Mouse (Mus musculus) heart, adult 18-20 months (tissue): ENCODE data around the gene Shkbp1. TPM values are rescaled to one million over a fixed set of nuclear protein-coding genes. Genes with fewer than 3 reads are reported as not detected.

Source experiments
- DNase-seq, 2 experiments: peaks; one replicate each; pipeline ENCODE4 v3.0.0; 2021 to 2022; ENCODE audit warnings: mixed read lengths in 1 of 2
- total RNA-seq, 2 experiments: library from RNA; stranded (reverse); gene quantifications; 2 replicates each; pipeline ENCODE4 v1.2.3; 2021

Shkbp1 gene
- total RNA-seq, 2 experiments from 2014 or later = 5.6 to 6.3 TPM

DNA sequence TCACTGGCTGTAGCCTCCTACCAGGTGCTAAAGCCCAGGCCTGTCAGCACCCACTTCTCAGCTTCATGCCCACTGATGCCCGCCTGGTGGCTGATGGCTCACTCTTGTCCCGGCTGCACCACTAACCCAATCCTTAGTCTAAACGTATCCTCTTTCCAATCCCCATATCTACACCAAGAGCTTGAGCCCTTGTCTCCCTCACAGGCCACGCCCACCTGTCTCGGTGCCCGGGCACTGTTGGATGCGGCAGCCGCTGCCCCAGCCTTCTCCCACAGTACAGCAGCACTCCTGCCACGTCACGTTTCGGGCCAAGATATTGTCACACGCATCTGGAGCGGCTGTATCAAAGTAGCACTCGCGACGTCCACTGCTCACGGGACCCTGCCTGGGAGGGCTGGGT is 45.5 kb downstream of the Shkbp1 start:
- peak; percentile 78 to 79 for DNase-seq

- DNase-seq = no peak
Measured at GRCm38 (mm10) chr7:27309832-27310231, 46.0 kb downstream of the Shkbp1 start.

GRCm38 (mm10) chr7:27308821-27309549 is 46.8 kb downstream of the Shkbp1 start:
- DNase-seq = no peak

GRCm38 (mm10) chr7:27307551-27307950 is 48.3 kb downstream of the Shkbp1 start:
- no peak for DNase-seq

DNA sequence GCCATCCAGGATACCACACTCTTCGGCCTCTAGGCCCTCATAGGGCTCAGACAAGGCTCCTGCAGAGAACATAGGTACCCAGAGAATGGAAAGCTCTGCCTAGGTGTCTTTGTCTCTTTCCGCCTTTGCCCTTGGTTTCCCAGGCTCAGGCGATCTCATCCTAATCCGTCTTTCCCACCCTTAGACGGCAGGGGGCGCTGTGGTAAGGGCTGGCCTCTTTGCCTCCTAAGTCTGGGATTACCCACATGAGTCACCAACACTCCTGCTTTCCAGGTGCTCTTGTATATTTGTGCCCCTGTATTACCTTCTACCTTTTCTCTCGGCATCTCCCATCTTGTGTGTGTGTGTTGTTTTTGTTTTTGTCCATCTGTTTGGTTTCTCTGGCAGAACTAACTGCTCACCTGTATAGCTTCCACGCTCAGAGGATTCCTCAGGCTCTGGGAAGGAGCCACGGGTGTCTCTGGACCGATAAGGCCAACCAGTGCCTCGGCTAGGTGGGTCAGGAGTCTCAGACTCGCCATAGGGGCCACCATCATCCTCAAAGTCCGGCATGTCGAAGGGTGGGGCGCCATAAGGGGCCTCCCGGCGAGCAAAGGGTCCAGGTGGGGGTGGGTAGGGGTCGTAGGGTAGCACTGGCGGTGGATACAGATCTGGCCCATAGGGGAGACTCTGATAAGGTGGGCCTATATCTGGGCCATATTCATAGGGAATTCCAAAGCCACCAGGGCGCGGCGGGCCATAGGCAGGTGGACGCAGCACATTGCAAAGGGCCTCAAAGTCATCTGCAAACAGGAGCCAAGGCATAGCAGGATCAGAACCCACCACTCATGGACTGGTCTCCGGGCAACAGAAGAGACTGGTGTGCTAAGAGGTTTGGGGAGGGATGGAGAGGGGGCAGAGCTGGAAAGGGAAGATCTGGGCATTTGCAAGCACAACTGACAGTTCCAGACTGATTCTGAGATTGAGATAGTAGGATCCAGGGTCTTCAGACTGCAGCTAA is 49.4 kb downstream of the Shkbp1 start:
- DNase-seq = peak in 1 of 2 experiments; percentile 70

DNA sequence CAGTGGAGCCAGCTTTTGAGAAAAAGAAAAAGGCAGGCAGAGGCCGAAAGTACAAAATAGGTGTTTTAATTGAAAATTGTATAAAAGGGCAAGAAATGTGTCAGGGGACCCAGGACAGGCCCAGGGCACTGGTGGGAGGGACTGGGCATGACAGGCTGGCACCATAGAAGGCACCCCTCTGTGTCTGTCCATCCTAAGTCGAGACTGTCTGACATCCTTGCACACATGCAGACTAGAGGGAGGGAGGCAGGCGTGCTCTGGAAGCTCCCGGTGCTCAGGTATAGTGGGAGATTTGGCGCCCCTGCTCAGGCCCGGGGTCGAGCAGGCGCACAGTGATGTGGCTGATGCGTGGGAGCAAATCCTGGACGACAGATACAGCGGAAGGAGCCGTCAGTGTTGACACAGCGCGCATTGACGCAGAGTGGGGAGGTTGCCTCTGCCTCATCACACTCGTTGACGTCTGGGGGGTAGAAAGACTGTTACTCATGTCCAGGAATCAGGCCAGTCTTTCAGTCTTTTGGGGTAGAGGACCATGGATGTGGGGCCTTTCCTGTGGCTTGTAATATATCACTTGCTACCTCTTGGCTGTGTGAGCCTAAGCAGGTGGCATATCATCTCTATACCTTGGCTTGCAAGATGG is 50.6 kb downstream of the Shkbp1 start:
- DNase-seq = no peak

DNA sequence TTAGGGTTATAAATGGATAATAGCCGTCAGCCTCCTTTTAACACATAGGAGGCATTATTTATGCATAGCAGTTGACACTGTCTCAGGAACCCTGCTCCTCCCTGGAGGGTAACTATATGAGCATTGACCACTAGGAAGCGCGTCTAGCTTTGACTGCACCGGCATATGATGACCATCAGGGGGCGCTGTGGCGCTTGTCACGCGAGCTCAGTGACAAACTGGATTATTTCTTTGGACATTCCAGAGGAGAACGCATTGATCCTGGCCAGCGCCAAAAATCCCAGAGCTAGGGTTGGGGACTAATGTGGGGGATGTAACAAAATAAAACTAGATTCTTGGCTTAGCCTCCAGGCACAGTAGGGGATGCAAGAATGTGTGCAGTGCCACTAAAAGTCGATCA is 53.6 kb downstream of the Shkbp1 start:
- peak; percentile 77 to 91 for DNase-seq

DNA sequence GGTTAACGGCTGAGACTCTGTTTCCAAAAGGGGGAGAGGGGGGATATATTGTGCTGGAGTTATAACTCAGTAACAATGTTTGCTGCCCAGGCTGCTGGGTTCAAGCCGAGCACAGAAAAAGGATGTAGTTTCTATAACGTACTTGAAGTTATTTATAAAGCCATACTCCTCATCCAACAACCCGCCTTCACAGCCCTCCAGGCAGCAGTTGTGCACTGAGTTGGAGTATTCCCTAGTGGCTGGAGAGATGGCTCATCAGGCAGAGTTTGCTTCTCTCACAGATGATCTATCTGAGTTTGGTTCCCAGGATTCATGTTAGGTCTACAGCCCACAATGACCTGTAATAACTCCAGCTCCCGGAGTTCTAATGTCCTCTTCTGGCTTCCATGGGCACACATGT is 55.0 kb downstream of the Shkbp1 start:
- DNase-seq = no peak

DNA sequence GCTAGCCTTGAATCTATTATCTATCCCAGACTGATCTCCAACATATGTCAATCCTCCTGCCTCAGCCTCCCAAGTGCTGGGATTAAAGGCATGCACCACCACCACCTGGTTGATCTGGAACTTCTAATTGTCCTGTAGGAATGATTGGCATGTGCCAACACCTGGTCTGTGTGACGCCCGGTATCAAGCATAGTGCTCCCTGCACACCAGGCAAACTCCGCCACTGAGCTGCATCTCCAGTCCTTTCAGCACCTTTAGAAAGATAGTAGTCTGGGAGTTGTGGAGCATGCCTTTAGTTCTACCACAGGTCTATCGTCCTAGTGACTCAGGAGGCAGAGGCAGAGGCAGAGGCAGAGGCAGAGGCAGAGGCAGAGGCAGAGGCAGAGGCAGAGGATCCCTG is 55.5 kb downstream of the Shkbp1 start:
- no peak for DNase-seq

DNA sequence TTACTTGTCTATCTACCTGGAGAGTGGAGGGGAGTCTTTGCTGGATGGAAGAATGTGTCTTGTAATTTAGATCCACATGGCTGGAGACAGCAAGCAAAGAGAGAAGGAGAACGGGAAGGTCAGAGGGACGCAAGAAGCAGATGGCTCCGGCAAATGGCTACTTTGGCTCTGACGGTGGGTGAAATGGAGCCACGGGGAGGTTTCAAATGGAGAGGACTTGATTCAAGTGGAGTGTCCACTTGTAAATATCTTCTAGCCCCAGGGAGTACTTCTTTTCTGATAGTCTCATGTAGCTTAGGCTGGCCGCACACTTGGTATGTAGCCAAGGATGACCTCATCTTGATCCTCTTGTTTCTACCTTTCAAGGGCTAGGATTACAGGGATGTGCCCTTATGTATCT is 57.0 kb downstream of the Shkbp1 start:
- no peak for DNase-seq

GRCm38 (mm10) chr7:27298033-27298610 is 57.7 kb downstream of the Shkbp1 start:
- no peak for DNase-seq

DNA sequence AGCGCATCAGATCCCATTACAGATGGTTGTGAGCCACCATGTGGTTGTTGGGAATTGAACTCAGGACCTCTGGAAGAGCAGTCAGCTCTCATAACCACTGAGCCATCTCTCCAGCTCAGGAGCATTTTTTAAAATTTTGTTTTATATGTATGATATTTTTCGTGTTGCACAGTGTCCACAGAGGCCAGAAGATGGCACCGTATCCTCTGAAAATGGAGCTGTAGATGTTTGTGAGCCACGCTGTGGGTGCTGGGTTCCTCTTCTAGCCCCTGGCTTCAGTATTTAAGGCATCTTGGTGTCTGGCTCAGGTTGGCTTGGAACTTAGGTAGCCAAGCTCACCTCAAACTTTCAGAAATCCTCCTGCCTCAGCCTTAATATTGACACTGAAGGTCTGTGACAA is 59.3 kb downstream of the Shkbp1 start:
- DNase-seq = no peak

GRCm38 (mm10) chr7:27295956-27296355 is 59.9 kb downstream of the Shkbp1 start:
- DNase-seq = peak in 1 of 2 experiments; percentile 23

Other genes starting within 250 kb of the Shkbp1 start
- 10 to 100 TPM in 1 of 2 experiments, under 1 TPM in 1; 0.92 to 47.3 TPM for gene Cyp2f2, start 236.1 kb downstream of the Shkbp1 start, total RNA-seq
- not detected for gene Cyp2t4, start 202.3 kb downstream of the Shkbp1 start, total RNA-seq
- gene Egln2, start 189.2 kb downstream of the Shkbp1 start, total RNA-seq = 10 to 100 TPM; 58.6 to 60.1 TPM
- gene Rab4b, start 177.1 kb downstream of the Shkbp1 start, total RNA-seq = 10 to 100 TPM; 10.5 to 11.6 TPM
- gene Gm21983, start 174.9 kb downstream of the Shkbp1 start, total RNA-seq = not detected
- gene Mia, start 174.9 kb downstream of the Shkbp1 start, total RNA-seq = under 1 TPM in 1 of 2 experiments, not detected in 1; 0.57 TPM
- 10 to 100 TPM; 10.8 to 15.7 TPM for gene BC024978, start 160.2 kb downstream of the Shkbp1 start, total RNA-seq
- 10 to 100 TPM; 40.1 to 40.2 TPM for gene Snrpa, start 159.7 kb downstream of the Shkbp1 start, total RNA-seq
- gene Itpkc, start 127.4 kb downstream of the Shkbp1 start, total RNA-seq = 1 to 10 TPM; 4.6 TPM
- 10 to 100 TPM in 1 of 2 experiments, 1 to 10 TPM in 1; 9.8 to 11.3 TPM for gene Coq8b, start 123.0 kb downstream of the Shkbp1 start, total RNA-seq
- 1 to 10 TPM; 2.4 to 3.3 TPM for gene Numbl, start 97.6 kb downstream of the Shkbp1 start, total RNA-seq
- 100 to 1,000 TPM; 185 to 206 TPM for gene Ltbp4, start 18.3 kb downstream of the Shkbp1 start, total RNA-seq
- not detected for gene Gm20479, start 1.4 kb upstream of the Shkbp1 start, total RNA-seq
- gene Sptbn4, start 91.7 kb upstream of the Shkbp1 start, total RNA-seq = under 1 TPM; 0.30 to 0.31 TPM
- gene Blvrb, start 92.0 kb upstream of the Shkbp1 start, total RNA-seq = 10 to 100 TPM; 32.4 to 34.3 TPM
- 1 to 10 TPM; 3.3 to 4.3 TPM for gene Sertad3, start 117.7 kb upstream of the Shkbp1 start, total RNA-seq
- gene Sertad1, start 130.9 kb upstream of the Shkbp1 start, total RNA-seq = 1 to 10 TPM; 8.0 to 9.3 TPM
- under 1 TPM; 0.57 to 0.62 TPM for gene Prx, start 143.3 kb upstream of the Shkbp1 start, total RNA-seq
- under 1 TPM in 1 of 2 experiments, not detected in 1; 0.10 TPM for gene Hipk4, start 167.2 kb upstream of the Shkbp1 start, total RNA-seq
- 10 to 100 TPM; 29.8 to 30.9 TPM for gene Pld3, start 197.2 kb upstream of the Shkbp1 start, total RNA-seq
- gene 2310022A10Rik, start 197.2 kb upstream of the Shkbp1 start, total RNA-seq = 10 to 100 TPM; 63.8 to 64.7 TPM
- gene Akt2, start 235.5 kb upstream of the Shkbp1 start, total RNA-seq = 100 to 1,000 TPM; 168 to 200 TPM